ENCODE assay signal across 26 mouse cellular contexts in genomic region chr9:26060834-26061233, GRCm38 (mm10).
"Had no signal": no experiment of that assay in that cellular context is flagged by ENCODE, and none has a peak within 500 bp of the region (broad histone marks: within the 10 kb centered on the region; RNA-seq: fewer than 3 reads in every experiment).

No protein-coding gene starts in this region.

- H3K4me3 ChIP-seq: gastrocnemius, adult 2 months; heart, embryonic 10.5 days; heart, embryonic 12.5 days; hindbrain, embryonic 10.5 days; hindbrain, embryonic 12.5 days; intestine, embryonic 15.5 days; layer of hippocampus, adult 2 months; limb, embryonic 10.5 days; limb, embryonic 12.5 days; liver, embryonic 13.5 days; liver, embryonic 15.5 days had no signal

- ATAC-seq: hindbrain, embryonic 16.5 days; inflammation-experienced regulatory T-cells, adult 6 months; intestine, embryonic 15.5 days; intestine, postnatal 0 days had no signal

- H3K27ac ChIP-seq: gastrocnemius, adult 2 months; heart, embryonic 10.5 days; hindbrain, embryonic 10.5 days; hindbrain, embryonic 12.5 days; hindbrain, embryonic 14.5 days; intestine, embryonic 15.5 days; layer of hippocampus, adult 2 months; limb, embryonic 10.5 days; limb, embryonic 12.5 days; liver, embryonic 13.5 days; liver, embryonic 15.5 days had no signal

- DNase-seq: gastrocnemius, adult 2 months; gastrocnemius, postnatal 10 days; gastrocnemius, postnatal 25 days; heart, adult 18-20 months; heart, postnatal 10 days; heart, postnatal 4 days; kidney, adult 18-20 months; kidney, adult 8-10 months; kidney, postnatal 10 days; kidney, postnatal 25 days; kidney, postnatal 4 days; liver; liver, embryonic 13.5 days had no signal
